Mouse (Mus musculus) lung, embryonic 16.5 days (tissue): ENCODE data around the gene Pls1. TPM values are rescaled to one million over a fixed set of nuclear protein-coding genes. Genes with fewer than 3 reads are reported as not detected.

ENCODE experiments used
- polyA plus RNA-seq: library from polyadenylated mRNA; unstranded; fragments of >200 nt; fragmentation: Nextera tagmentation; extraction: Ambion mirVana; gene quantifications from 2 replicates; pipeline ENCODE4 v1.2.1, GENCODE M21; 2015

Pls1 gene
- polyA plus RNA-seq, 1 experiment from 2014 or later: 10.4 TPM

Other genes with a start within 250 kb of the Pls1 start
- gene Pcolce2, start 207.7 kb downstream of the Pls1 start, polyA plus RNA-seq: 8.7 and 9.3 TPM in 2 replicates
- 4.0 and 4.6 TPM in 2 replicates for gene Trpc1, start 94.9 kb downstream of the Pls1 start, polyA plus RNA-seq
- 15.1 and 15.2 TPM in 2 replicates for gene Atr, start 12.3 kb upstream of the Pls1 start, polyA plus RNA-seq
- gene Xrn1, start 109.4 kb upstream of the Pls1 start, polyA plus RNA-seq: 15.4 and 17.1 TPM in 2 replicates